Mouse (Mus musculus) cerebellum, adult 18-20 months (tissue): ENCODE measurements around the gene Tmc6.

Source experiments
- DNase-seq, 2 experiments: peaks; one replicate each; pipeline ENCODE4 v3.0.0; 2021

The Tmc6 gene

GRCm38 (mm10) chr11:117743454-117744030 is 38.5 kb downstream of the Tmc6 start:
- no peak for DNase-seq

- DNase-seq: no peak
Measured at GRCm38 (mm10) chr11:117742715-117743114, 39.3 kb downstream of the Tmc6 start.

- no peak for DNase-seq
Measured at GRCm38 (mm10) chr11:117742243-117742642, 39.8 kb downstream of the Tmc6 start.

GRCm38 (mm10) chr11:117741128-117741527 is 40.9 kb downstream of the Tmc6 start:
- no peak for DNase-seq

- no peak for DNase-seq
Measured at GRCm38 (mm10) chr11:117738123-117738522, 43.9 kb downstream of the Tmc6 start.

- DNase-seq: peak; percentile 69 to 77
Measured at GRCm38 (mm10) chr11:117736037-117736689, 45.8 kb downstream of the Tmc6 start.

- no peak for DNase-seq
Measured at GRCm38 (mm10) chr11:117731470-117731869, 50.5 kb downstream of the Tmc6 start.

- no peak for DNase-seq
Measured at GRCm38 (mm10) chr11:117730490-117730838, 51.5 kb downstream of the Tmc6 start.

- DNase-seq: no peak
Measured at GRCm38 (mm10) chr11:117729798-117730489, 52.1 kb downstream of the Tmc6 start.

- DNase-seq: no peak
Measured at GRCm38 (mm10) chr11:117729341-117729740, 52.7 kb downstream of the Tmc6 start.

- no peak for DNase-seq
Measured at GRCm38 (mm10) chr11:117728841-117729240, 53.2 kb downstream of the Tmc6 start.

- DNase-seq: no peak
Measured at GRCm38 (mm10) chr11:117728245-117728644, 53.8 kb downstream of the Tmc6 start.

GRCm38 (mm10) chr11:117727031-117727430 is 55.0 kb downstream of the Tmc6 start:
- no peak for DNase-seq

GRCm38 (mm10) chr11:117724604-117725301 is 57.2 kb downstream of the Tmc6 start:
- no peak for DNase-seq

GRCm38 (mm10) chr11:117718838-117719237 is 63.2 kb downstream of the Tmc6 start:
- DNase-seq: no peak
